Comparison of ENCODE assay signal across 8 mouse cellular contexts in genomic region chr12:56695358-56696173, GRCm38 (mm10). TPM values are rescaled to one million over a fixed set of nuclear protein-coding genes. Genes with fewer than 3 reads are reported as not detected.
DNase-seq lines count a peak whose midpoint lies in the region; ATAC-seq lines count a peak whose summit lies in the region.

No protein-coding gene starts in this region.

- peak; percentile 11 for DNase-seq in thymus, postnatal 0 days (ENCODE audit: low spot score)
- no peak for DNase-seq in thymus, postnatal 14 days
- DNase-seq in lung, postnatal 10 days: peak; percentile 78
- no peak for DNase-seq in left cerebral cortex, adult 9 months (ENCODE audit: low spot score in 2 of 2)

- peak overlapping the region; percentile 53; the same call in 1 of the 2 replicates for H3K9ac ChIP-seq in heart, embryonic 13.5 days
- no peak overlapping the region for H3K9ac ChIP-seq in kidney, embryonic 15.5 days
- no peak overlapping the region for H3K9ac ChIP-seq in stomach, embryonic 15.5 days

- no peak overlapping the region for H3K27ac ChIP-seq in heart, embryonic 13.5 days (replicated peaks)
- no peak overlapping the region for H3K27ac ChIP-seq in kidney, embryonic 15.5 days
- H3K27ac ChIP-seq in stomach, embryonic 15.5 days: peak overlapping the region; percentile 21; the same call in 1 of the 2 replicates

- peak overlapping the region; percentile 76 for H3K4me2 ChIP-seq in heart, embryonic 13.5 days
- H3K4me2 ChIP-seq in kidney, embryonic 15.5 days: peak overlapping the region; percentile 64
- H3K4me2 ChIP-seq in stomach, embryonic 15.5 days: peak overlapping the region; percentile 63

- no peaks in the 10 kb centered on the region for H3K9me3 ChIP-seq in heart, embryonic 13.5 days
- H3K9me3 ChIP-seq in kidney, embryonic 15.5 days (replicated peaks): no peaks in the 10 kb centered on the region
- H3K9me3 ChIP-seq in stomach, embryonic 15.5 days: no peaks in the 10 kb centered on the region

- no peaks in the 10 kb centered on the region for H3K36me3 ChIP-seq in heart, embryonic 13.5 days
- no peaks in the 10 kb centered on the region for H3K36me3 ChIP-seq in kidney, embryonic 15.5 days
- no peaks in the 10 kb centered on the region for H3K36me3 ChIP-seq in stomach, embryonic 15.5 days

- H3K27me3 ChIP-seq in heart, embryonic 13.5 days (replicated peaks): peaks cover 99% of the 10 kb centered on the region
- H3K27me3 ChIP-seq in kidney, embryonic 15.5 days: peaks cover 99% of the 10 kb centered on the region
- H3K27me3 ChIP-seq in stomach, embryonic 15.5 days (replicated peaks): peaks cover 89% of the 10 kb centered on the region

- ATAC-seq in erythroblast, adult 5-6 weeks (replicated peaks; ENCODE audit: low FRiP score, poor library complexity, severe bottlenecking): 0 out of 2 replicates have a peak, but pooled peaks have one; percentile 53
- peak; percentile 81 for ATAC-seq in heart, embryonic 13.5 days (ENCODE audit: extremely low read depth, insufficient number of reproducible peaks, low FRiP score, low TSS enrichment)
- peak; percentile 93 for ATAC-seq in kidney, embryonic 15.5 days (replicated peaks; ENCODE audit: low FRiP score)
- ATAC-seq in stomach, embryonic 15.5 days (ENCODE audit: insufficient read depth, low FRiP score, low read depth): peak; percentile 93

- under 1% methylated on average over 41 of the region's 41 CpGs for WGBS in heart, embryonic 13.5 days
- WGBS in kidney, embryonic 15.5 days: under 1% methylated on average over 41 of the region's 41 CpGs
- under 1% methylated on average over 41 of the region's 41 CpGs for WGBS in stomach, embryonic 15.5 days

- peak overlapping the region; percentile 53 for H3K4me3 ChIP-seq in heart, embryonic 13.5 days
- H3K4me3 ChIP-seq in kidney, embryonic 15.5 days (replicated peaks): peak overlapping the region; percentile 36
- H3K4me3 ChIP-seq in stomach, embryonic 15.5 days (replicated peaks): peak overlapping the region; percentile 40

- H3K4me1 ChIP-seq in heart, embryonic 13.5 days: peaks cover 41% of the 10 kb centered on the region
- H3K4me1 ChIP-seq in kidney, embryonic 15.5 days: peaks cover 49% of the 10 kb centered on the region
- peaks cover 26% of the 10 kb centered on the region for H3K4me1 ChIP-seq in stomach, embryonic 15.5 days

RNA-seq across cellular contexts. Expression of gene Pax9, which starts 4.0 kb away (rescaled TPM):
- polyA plus RNA-seq in thymus, postnatal 0 days (2015; fragmentation: Nextera tagmentation; extraction: Ambion mirVana): 8.5 and 9.3 TPM in 2 replicates
- not detected in 2 replicates for total RNA-seq in erythroblast, adult 5-6 weeks (2015; ENCODE audit: low replicate concordance)
- total RNA-seq in erythroblast, adult 5-6 weeks (2017; ENCODE audit: low replicate concordance): 0.84 TPM in 1 of 2 replicates, not detected in the other
- 0.08 and 0.28 TPM in 2 replicates for polyA plus RNA-seq in heart, embryonic 13.5 days (2015; fragmentation: Nextera tagmentation; extraction: Ambion mirVana)
- polyA plus RNA-seq in kidney, embryonic 15.5 days (2015; fragmentation: Nextera tagmentation; extraction: Ambion mirVana): 0.13 and 0.14 TPM in 2 replicates
- 1.9 and 2.8 TPM in 2 replicates for polyA plus RNA-seq in stomach, embryonic 15.5 days (2015; fragmentation: Nextera tagmentation; extraction: Ambion mirVana)

Comparison
In these comparisons a context has a peak if more than half of its experiments do, and no peak if none do; other contexts are left out.
1. DNase-seq: peak in thymus, postnatal 0 days (single experiment) and lung, postnatal 10 days (single experiment); none in thymus, postnatal 14 days (single experiment) and left cerebral cortex, adult 9 months (0 of 2).
2. Peak in every context shown above with its lines, with median percentiles within 50 percentile points of each other: ATAC-seq, H3K4me2 ChIP-seq and H3K4me3 ChIP-seq.